Mouse (Mus musculus) forelimb bud, embryonic 11.5 days (tissue): Measurements from ENCODE around the gene Thsd4.
A peak's percentile ranks its signal among the peaks of the same experiment; 100 is the strongest.

ENCODE experiments used
- DNase-seq: peaks from one replicate; pipeline ENCODE4 v3.0.0-alpha.2; 2012; ENCODE audit warnings: low read depth, low spot score

The Thsd4 gene

GRCm38 (mm10) chr9:60266583-60267272, 255.1 kb downstream of the Thsd4 start:
- DNase-seq = no peak

GRCm38 (mm10) chr9:60264586-60265325, 257.1 kb downstream of the Thsd4 start:
- DNase-seq = no peak

- DNase-seq = no peak
Observed at GRCm38 (mm10) chr9:60262515-60263140, 259.2 kb downstream of the Thsd4 start.

- DNase-seq = no peak
Observed at GRCm38 (mm10) chr9:60259626-60260025, 262.2 kb downstream of the Thsd4 start.

- DNase-seq = no peak
Observed at GRCm38 (mm10) chr9:60251765-60252164, 270.1 kb downstream of the Thsd4 start.

DNA sequence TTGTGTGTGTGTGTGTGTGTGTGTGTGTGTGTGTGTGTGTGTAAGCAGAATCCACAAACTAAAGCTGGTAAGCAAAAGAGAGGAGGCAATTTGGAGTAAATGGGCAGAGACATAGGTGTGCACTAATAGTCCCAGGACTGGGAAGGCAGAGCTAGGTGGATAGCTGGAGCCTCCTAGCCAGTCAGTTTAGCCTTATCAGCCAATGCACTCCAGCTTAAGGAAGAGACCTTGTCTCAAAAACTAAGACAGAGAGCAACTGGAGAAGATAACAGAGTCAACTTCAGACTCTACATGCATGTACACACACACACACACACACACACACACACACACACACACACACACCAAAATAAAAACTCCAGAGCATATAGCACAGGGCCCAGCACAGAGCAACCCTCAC, 271.4 kb downstream of the Thsd4 start:
- no peak for DNase-seq

GRCm38 (mm10) chr9:60247998-60248397, 273.8 kb downstream of the Thsd4 start:
- no peak for DNase-seq

DNA sequence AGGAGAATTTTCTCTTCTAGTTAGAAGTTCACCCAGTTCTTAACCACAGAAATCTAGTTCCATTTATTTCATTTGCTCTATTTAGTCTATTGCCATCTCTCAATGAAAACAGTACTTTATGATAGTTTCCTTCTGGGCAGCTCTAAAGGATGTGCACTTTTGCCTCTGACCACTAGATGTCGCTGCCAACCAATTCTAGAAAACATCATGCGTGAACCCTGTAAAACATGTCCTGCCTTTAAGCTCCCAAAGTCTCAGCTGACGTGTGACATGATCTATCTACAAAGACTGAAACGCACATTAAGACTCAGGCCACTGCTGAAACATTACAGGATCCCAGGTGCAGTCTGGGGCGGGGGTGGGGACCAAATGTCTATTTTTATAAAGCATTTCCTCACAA, 276.9 kb downstream of the Thsd4 start:
- DNase-seq = peak; percentile 78

GRCm38 (mm10) chr9:60243503-60243902, 278.3 kb downstream of the Thsd4 start:
- no peak for DNase-seq

GRCm38 (mm10) chr9:60237667-60238066, 284.2 kb downstream of the Thsd4 start:
- peak; percentile 54 for DNase-seq

- DNase-seq = no peak
Observed at GRCm38 (mm10) chr9:60236155-60236554, 285.7 kb downstream of the Thsd4 start.

DNA sequence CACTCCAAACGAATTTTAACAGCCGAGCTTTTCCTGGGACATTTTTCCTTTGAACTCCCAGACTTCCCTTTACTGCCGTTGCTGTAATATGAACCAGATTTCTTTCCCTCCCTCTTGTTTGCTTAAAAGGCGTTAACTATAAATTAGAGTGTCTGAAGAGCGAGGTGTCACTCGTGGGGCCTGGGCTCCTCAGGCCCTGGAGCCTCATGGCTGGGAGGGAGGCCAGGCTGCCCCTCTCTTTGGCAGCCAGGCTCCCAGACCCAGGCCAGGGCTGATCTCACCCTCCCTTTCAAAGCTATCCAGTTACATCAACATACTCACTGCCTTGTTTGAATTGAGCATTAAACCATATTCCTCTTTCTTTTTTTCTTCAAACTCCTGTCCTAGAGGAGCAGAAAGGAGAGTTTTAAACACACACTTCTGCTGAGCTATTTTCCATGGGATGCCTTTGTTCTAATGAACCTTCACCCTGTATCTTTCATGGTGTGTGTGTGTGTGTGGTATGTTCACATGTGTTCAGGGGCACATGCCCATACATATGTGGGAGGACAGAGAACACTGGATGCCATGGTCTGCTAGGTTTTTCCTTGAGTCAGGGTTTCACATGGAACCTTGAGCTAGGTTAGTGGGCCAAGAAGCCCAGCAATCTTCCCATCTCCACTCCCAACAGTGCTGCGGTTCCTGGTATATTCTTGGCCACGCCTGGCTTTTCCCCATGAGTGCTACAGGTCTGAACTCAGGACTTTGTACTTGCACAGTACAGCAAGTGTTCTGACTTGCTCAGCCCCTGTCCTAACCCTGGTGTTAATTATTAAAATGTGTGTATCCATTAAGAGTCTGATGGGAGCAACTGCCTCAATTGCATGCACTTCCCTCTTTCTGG, 287.4 kb downstream of the Thsd4 start:
- DNase-seq = peak; percentile 71

DNA sequence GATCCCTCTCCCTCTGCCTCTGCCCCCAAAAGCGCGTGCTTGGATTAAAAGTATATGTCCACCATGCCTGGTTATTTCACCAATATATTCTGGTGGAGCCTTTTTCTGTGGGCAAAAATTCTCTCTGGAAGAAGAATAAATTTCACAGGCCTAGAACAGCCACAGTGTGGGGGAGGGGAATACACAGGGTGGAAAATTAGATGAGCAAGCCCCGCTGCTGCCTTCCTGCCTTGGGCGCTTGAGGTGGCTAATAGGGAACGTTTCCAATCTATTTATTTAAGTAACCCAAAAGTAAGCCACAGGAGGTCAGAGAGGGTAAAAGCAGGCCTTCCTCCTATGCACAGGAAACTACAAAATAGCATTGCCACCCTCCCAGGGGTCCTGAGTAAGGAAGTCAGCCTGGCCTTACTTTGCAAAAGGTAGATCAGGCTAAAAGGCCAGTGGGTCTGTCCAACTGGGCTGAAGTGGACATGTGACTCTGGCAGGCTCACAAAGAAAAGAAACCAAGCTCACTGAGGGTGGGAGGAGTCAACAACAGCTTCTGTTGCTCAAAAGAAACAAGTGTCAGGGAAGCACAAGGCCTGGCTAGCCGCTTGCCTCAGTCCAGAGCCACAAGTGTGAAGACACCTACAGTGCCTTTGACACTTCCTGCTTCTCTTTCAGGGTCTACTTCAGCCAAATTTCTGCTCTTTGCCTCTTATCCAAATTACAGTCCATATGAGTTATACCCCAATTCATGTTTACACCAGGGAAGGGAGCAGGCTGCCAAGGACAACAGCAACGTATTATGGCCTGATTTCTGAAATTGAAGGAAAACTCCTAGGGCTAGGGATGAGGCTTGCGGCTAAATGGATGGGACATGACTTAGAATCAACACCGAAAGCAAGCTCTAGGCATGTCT, 289.6 kb downstream of the Thsd4 start:
- DNase-seq = no peak

- no peak for DNase-seq
Observed at GRCm38 (mm10) chr9:60229496-60229895, 292.4 kb downstream of the Thsd4 start.

DNA sequence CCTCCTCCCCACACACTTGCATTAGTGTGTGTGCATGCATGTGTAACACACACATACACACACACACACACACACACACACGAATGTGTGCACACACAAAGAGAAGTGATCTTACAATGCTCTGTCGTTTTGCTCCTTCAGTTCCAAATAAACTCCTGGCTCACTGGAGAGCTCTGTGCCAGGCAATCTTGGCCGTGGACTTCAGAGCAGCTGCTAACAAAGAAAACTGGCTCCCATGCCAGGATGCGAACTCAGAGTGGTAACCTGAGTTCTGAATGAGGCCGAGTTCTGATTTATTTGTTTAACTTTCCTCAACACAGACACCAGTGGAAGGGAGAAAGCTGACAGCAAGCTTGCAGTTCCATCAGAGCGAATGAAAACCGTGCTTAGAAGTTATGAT, 294.1 kb downstream of the Thsd4 start:
- no peak for DNase-seq

GRCm38 (mm10) chr9:60226679-60227078, 295.2 kb downstream of the Thsd4 start:
- no peak for DNase-seq

GRCm38 (mm10) chr9:60226155-60226554, 295.7 kb downstream of the Thsd4 start:
- DNase-seq = no peak

DNA sequence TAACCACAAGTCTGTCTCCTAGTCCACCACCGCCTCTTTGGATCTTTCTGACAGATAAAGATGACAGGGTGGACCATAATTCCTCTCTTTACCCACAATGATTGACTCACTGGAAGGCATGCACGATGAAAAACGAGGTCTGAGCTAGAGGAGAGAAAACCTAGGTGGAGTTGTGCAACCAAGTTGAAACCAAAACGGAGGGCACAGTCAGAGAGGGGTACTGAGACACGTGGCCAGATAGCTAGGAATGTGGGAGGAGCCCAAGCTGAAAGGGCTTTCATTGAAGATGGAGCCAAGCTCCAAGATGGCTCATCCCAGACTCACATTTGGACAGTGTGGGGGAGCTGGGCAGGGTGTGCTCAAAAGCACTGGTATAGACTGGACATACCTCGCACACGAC, 296.4 kb downstream of the Thsd4 start:
- DNase-seq = no peak

DNA sequence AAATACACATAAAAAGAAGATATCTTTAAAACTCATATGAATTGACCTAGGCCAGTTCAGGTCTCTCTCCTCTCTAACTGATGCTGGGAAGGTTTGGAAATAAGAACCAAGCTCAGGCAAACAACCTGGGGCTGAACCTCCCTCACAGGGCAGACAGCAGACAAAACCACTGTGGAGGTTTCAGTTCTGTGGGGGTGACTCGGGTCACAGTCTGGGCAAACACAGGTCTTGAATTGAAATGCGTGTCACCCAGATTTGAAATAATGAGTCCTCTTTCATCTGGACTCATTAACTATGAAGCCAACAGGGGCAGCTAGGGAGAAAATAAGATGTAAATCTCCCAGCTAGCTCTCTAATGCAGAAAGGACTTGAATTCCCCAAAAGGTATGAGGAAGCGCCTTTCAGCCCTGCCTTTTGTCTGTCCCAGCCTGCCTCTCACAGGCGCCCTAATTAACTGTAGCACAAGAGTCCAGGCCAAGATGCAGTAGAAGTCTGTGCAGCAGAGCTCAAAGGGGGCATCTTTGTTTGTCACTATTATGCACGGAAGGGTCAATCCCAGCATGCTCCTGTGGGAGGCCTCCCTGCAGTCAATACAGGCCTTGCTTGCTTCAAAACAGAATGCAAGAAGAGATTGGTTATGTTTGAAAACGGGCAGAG, 297.7 kb downstream of the Thsd4 start:
- DNase-seq = no peak

DNA sequence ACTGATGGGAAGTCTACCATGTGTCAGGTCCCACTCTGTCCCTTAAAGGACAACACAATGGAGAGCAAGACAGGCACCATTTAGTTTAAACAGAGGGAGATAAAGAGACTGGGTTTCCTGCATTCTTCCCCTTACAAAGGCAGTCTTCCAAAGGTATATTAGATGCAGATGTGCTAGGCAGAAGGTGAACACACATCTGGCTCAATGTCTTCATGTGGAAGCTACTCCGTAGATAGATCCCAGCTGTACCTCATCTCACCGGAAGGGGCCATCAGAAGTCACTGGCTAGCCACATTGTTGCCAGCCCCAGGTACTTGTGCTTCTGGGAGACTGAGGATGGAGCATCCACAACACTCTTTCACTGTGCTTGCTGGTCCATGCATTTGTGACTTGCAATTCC, 301.4 kb downstream of the Thsd4 start:
- DNase-seq = no peak
